Comparison of ENCODE assay signal across 12 mouse cellular contexts in the genomic region with DNA sequence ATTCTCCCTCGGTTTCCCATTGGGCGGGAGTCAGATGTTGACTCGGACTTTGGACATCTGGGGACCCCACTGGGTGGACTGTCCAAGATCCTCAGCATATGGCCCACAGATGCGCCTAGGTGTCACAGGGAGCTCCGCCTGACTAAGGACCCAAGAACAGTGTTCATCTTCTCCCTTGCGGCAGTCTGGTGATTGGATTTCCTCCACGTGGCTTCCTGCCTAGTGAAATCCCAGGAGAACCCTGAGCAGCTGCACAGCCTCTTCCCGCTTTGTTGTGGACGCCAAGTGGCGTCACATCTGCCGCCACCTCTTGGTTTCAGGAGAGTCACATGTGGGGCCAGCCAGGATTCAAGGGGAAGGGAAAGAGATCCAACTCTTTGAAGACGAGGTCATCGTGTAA.
DNase-seq lines count a peak whose midpoint lies in the region; ATAC-seq and TF ChIP-seq lines count a peak whose summit lies in the region.
"Had no signal": no experiment of that assay in that cellular context is flagged by ENCODE, and none has a peak within 500 bp of the region (broad histone marks: within the 10 kb centered on the region; RNA-seq: fewer than 3 reads in every experiment).

No protein-coding gene starts in this region.

- ATAC-seq in kidney, embryonic 15.5 days (replicated peaks; ENCODE audit: low FRiP score), result no peak
- ATAC-seq: inflammation-experienced regulatory T-cells, adult 6 months; midbrain, embryonic 15.5 days had no signal

- H3K4me3 ChIP-seq in kidney, adult 2 months (ENCODE audit: insufficient read depth, low read depth, low read length), result no peak overlapping the region
- H3K4me3 ChIP-seq in kidney, embryonic 15.5 days (replicated peaks), result no peak overlapping the region
- H3K4me3 ChIP-seq: forebrain, embryonic 12.5 days; heart, embryonic 13.5 days; midbrain, embryonic 15.5 days had no signal

- intact Hi-C loops in heart, postnatal 25 days (cut with DNase I), result no loop called here

- no peak overlapping the region for H3K27ac ChIP-seq in kidney, adult 2 months (ENCODE audit: insufficient read depth, low read depth, low read length)
- no peak overlapping the region for H3K27ac ChIP-seq in kidney, embryonic 15.5 days
- H3K27ac ChIP-seq: forebrain, embryonic 12.5 days; heart, embryonic 13.5 days; midbrain, embryonic 15.5 days had no signal

- H3K27me3 ChIP-seq in kidney, adult 2 months (replicated peaks; ENCODE audit: control insufficient read depth, insufficient read depth, low read length), result no peaks in the 10 kb centered on the region
- no peaks in the 10 kb centered on the region for H3K27me3 ChIP-seq in kidney, embryonic 15.5 days
- H3K27me3 ChIP-seq: CH12.LX; forebrain, embryonic 12.5 days; heart, embryonic 13.5 days; midbrain, embryonic 15.5 days had no signal

- WGBS in kidney, adult 2 months, result 76% methylated on average over 13 of the region's 13 CpGs
- WGBS in kidney, embryonic 15.5 days, result 78% methylated on average over 13 of the region's 13 CpGs

- no peak for TF ChIP-seq POLR2A in kidney, adult 2 months (IDR thresholded peaks at IDR 0.05; ENCODE audit: low read depth, low read length)
- TF ChIP-seq POLR2A in brain, embryonic 14.5 days (IDR thresholded peaks at IDR 0.05; ENCODE audit: borderline replicate concordance, extremely low read depth, insufficient read depth, insufficient read length, poor library complexity, severe bottlenecking), result no peak

- H3K4me2 ChIP-seq in kidney, embryonic 15.5 days, result no peak overlapping the region
- H3K4me2 ChIP-seq: forebrain, embryonic 12.5 days; heart, embryonic 13.5 days; midbrain, embryonic 15.5 days had no signal

- H3K4me1 ChIP-seq in kidney, adult 2 months (ENCODE audit: control insufficient read depth, insufficient read depth, low read length), result no peaks in the 10 kb centered on the region
- H3K4me1 ChIP-seq in kidney, embryonic 15.5 days, result no peaks in the 10 kb centered on the region
- H3K4me1 ChIP-seq: forebrain, embryonic 12.5 days; heart, embryonic 13.5 days; midbrain, embryonic 15.5 days had no signal

- no peaks in the 10 kb centered on the region for H3K9me3 ChIP-seq in kidney, embryonic 15.5 days (replicated peaks)
- H3K9me3 ChIP-seq: forebrain, embryonic 12.5 days; heart, embryonic 13.5 days; midbrain, embryonic 15.5 days had no signal

- no peak for TF ChIP-seq CTCF in kidney, adult 2 months (conservative IDR thresholded peaks at IDR 0.05; ENCODE audit: insufficient read depth, insufficient read length, low read depth, low read length)
- no peak for TF ChIP-seq CTCF in brain, embryonic 14.5 days (IDR thresholded peaks at IDR 0.05; ENCODE audit: borderline replicate concordance, extremely low read depth, insufficient read depth, insufficient read length)

- peak; percentile 1 for DNase-seq in kidney, adult 2 months
- peak; percentile 36 for DNase-seq in ZHBTc4 (ENCODE audit: low read depth, low spot score)
- DNase-seq in brain, embryonic 14.5 days (ENCODE audit: low read depth), result peak; percentile 13
- peak; percentile 13 for DNase-seq in heart, postnatal 25 days (ENCODE audit: low spot score)
- DNase-seq in T-cell, adult 2 months (ENCODE audit: low spot score), result no peak
- DNase-seq in cerebellum, postnatal 25 days, result no peak

- no peaks in the 10 kb centered on the region for H3K36me3 ChIP-seq in kidney, adult 2 months (ENCODE audit: control insufficient read depth, insufficient read depth, low read length)
- no peaks in the 10 kb centered on the region for H3K36me3 ChIP-seq in kidney, embryonic 15.5 days
- H3K36me3 ChIP-seq: forebrain, embryonic 12.5 days; heart, embryonic 13.5 days; midbrain, embryonic 15.5 days had no signal

- H3K9ac ChIP-seq in kidney, embryonic 15.5 days, result no peak overlapping the region
- H3K9ac ChIP-seq: forebrain, embryonic 12.5 days; heart, embryonic 13.5 days; midbrain, embryonic 15.5 days had no signal

Comparison
In these comparisons a context has a peak if more than half of its experiments do, and no peak if none do; other contexts are left out.
1. DNase-seq: peak in kidney, adult 2 months (single experiment), ZHBTc4 (single experiment), brain, embryonic 14.5 days (single experiment) and heart, postnatal 25 days (single experiment); none in T-cell, adult 2 months (single experiment) and cerebellum, postnatal 25 days (0 of 2).